Mouse (Mus musculus) ES-Bruce4 (cell line): Measurements from ENCODE around the gene Gabpa. TPM values are rescaled to one million over a fixed set of nuclear protein-coding genes. Genes with fewer than 3 reads are reported as not detected.

Experiments used
- H3K27ac ChIP-seq: 2 replicates; pipeline ENCODE4 v1.5.1; 2012; ENCODE audit warnings: low read length, inconsistent platforms; ENCODE audit not compliant: insufficient read depth
- H3K27me3 ChIP-seq: 2 replicates; pipeline ENCODE4 v1.6.1; 2012; ENCODE audit warnings: mild to moderate bottlenecking, low read length, inconsistent platforms; ENCODE audit not compliant: control insufficient read depth, poor library complexity, insufficient read depth, severe bottlenecking
- H3K36me3 ChIP-seq: 2 replicates; pipeline ENCODE4 v1.6.1; 2012; ENCODE audit warnings: inconsistent platforms, mild to moderate bottlenecking, low read length, moderate library complexity; ENCODE audit not compliant: control insufficient read depth, poor library complexity, insufficient read depth, severe bottlenecking
- H3K4me1 ChIP-seq: one replicate; pipeline ENCODE4 v1.8.1; 2011; ENCODE audit warnings: low read length; ENCODE audit not compliant: control insufficient read depth, insufficient read depth
- H3K4me3 ChIP-seq: 2 replicates; pipeline ENCODE4 v1.5.1; 2011; ENCODE audit warnings: low read depth, mild to moderate bottlenecking, low read length
- H3K9ac ChIP-seq: 2 replicates; pipeline ENCODE4 v1.6.1; 2012; ENCODE audit warnings: low read depth, mild to moderate bottlenecking, inconsistent platforms; ENCODE audit not compliant: poor library complexity, severe bottlenecking
- H3K9me3 ChIP-seq: replicated peaks from 2 replicates; pipeline ENCODE4 v1.6.1; 2012; ENCODE audit warnings: mild to moderate bottlenecking, low read length, inconsistent platforms; ENCODE audit not compliant: control insufficient read depth, poor library complexity, insufficient read depth, severe bottlenecking
- CTCF ChIP-seq: IDR thresholded peaks from one replicate; pipeline ENCODE4 v1.8.1; 2011; ENCODE audit warnings: low read depth, low read length
- EP300 ChIP-seq: IDR thresholded peaks from 2 replicates; pipeline ENCODE4 v1.6.1; 2011; ENCODE audit warnings: low read depth, low read length; ENCODE audit not compliant: insufficient read depth
- POLR2A ChIP-seq: IDR thresholded peaks from one replicate; pipeline ENCODE4 v1.8.1; 2011; ENCODE audit warnings: low read length; ENCODE audit not compliant: insufficient read depth
- polyA plus RNA-seq: library from polyadenylated mRNA; stranded (reverse); fragments of >200 nt; gene quantifications from 2 replicates; pipeline ENCODE4 v1.2.4, GENCODE M21; 2011; ENCODE audit warnings: low read depth; ENCODE audit not compliant: missing spikeins, insufficient read depth, insufficient read length

Gabpa gene
- polyA plus RNA-seq, 1 experiment: 127 TPM

DNA sequence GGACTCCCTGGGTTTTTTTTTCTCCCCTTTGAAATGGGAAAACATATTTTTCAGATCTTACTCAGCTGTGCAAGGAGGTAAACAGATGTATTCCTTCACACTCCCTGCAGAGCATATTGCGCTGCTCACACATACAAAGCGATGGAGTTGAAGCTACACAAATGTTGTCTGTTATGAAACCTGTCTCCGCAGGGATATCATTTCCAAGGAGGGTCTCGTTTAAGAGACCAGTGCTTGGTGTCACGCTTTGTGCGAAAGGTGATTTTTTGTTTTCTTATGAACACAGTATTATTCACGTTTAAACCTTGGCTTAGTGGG, 41.0 kb downstream of the Gabpa start:
- no peak overlapping the region for H3K9ac ChIP-seq
- H3K27ac ChIP-seq: no peak overlapping the region

DNA sequence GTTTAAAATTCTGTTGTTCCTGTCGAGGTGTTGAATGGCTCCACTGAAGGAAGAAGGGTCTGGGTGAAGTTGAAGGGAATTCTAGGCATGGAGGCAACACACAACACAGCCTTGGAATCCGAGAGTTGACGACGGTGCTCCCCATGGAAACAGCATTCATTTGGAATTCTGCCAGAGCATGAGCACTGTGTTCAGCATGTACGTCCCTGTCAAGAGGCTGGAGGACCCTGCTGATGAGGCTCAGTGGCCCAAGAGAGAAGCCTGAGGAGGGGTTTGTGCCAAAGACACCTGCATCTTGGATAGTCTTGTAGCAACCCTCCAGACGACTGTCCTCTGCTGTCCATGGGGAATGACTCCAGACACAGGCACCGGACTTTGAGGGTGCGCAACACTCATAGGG, 41.4 kb downstream of the Gabpa start:
- no peak overlapping the region for H3K27ac ChIP-seq
- no peaks in the 10 kb centered on the region for H3K36me3 ChIP-seq
- no peaks in the 10 kb centered on the region for H3K4me1 ChIP-seq
- TF ChIP-seq POLR2A (no peak), EP300 (no peak), CTCF (no peak)
- 0 out of 2 replicates have a peak, but pooled peaks cover 2% of the 10 kb centered on the region for H3K9me3 ChIP-seq
- H3K4me3 ChIP-seq: no peak overlapping the region
- H3K9ac ChIP-seq: no peak overlapping the region
- no peaks in the 10 kb centered on the region for H3K27me3 ChIP-seq

More for the DNA sequence above, 41.0 kb downstream of the Gabpa start:
- Histone ChIP-seq H3K4me1 (no peaks in the 10 kb centered on the region), H3K27me3 (no peaks in the 10 kb centered on the region), H3K36me3 (no peaks in the 10 kb centered on the region), H3K9me3 (0 out of 2 replicates have a peak, but pooled peaks cover 1% of the 10 kb centered on the region), H3K4me3 (no peak overlapping the region)
- no peak for TF ChIP-seq CTCF
- TF ChIP-seq POLR2A: no peak
- TF ChIP-seq EP300: no peak

DNA sequence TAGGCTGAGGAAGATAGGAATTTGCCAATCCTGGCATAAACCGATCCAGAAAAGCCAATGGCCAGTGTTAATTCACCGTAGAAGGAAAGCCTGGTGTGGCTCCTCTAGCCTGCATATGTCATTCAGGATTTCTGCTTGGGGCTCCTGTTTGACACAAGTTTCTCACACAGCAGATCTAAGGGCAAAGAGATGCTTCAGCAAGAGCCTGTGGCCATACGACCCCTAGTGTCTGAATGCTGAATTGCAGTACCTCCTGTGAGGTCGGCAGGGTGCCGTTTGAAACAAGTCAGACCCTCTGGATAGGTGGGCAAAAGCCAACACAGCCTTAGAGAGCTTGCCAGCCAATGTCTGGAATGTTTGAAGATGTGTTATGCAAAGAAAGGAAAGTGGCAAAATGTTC, 44.4 kb downstream of the Gabpa start:
- TF ChIP-seq CTCF (peak; percentile 85), EP300 (no peak)
- Histone ChIP-seq H3K9me3 (0 out of 2 replicates have a peak, but pooled peaks cover 2% of the 10 kb centered on the region), H3K27me3 (no peaks in the 10 kb centered on the region), H3K27ac (no peak overlapping the region), H3K4me1 (no peaks in the 10 kb centered on the region), H3K4me3 (no peak overlapping the region), H3K9ac (no peak overlapping the region), H3K36me3 (no peaks in the 10 kb centered on the region)

DNA sequence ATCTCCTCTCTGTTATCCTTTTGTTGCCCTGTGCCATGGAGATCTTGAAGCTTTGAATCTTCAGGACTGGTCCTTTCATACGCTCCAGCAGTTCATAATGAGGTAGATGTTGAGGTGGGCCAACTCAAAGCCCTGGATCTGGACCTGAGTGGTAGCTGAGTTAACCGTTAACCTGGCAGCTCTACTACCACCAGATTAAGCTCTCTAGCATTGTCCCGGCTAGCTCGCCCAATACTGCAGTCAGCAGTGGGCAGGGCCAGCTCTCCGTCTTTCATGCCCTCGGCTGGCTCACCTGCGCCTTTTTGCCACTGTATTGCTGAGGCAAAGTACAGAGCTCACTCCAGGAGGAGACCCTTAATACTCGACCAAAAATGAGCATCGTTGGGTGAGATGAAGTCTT, 46.4 kb downstream of the Gabpa start:
- H3K27me3 ChIP-seq: no peaks in the 10 kb centered on the region
- no peaks in the 10 kb centered on the region for H3K36me3 ChIP-seq
- no peak overlapping the region for H3K4me3 ChIP-seq
- TF ChIP-seq EP300 (no peak), POLR2A (no peak), CTCF (no peak)
- H3K4me1 ChIP-seq: no peaks in the 10 kb centered on the region
- H3K9me3 ChIP-seq: 0 out of 2 replicates have a peak, but pooled peaks cover 2% of the 10 kb centered on the region
- H3K27ac ChIP-seq: no peak overlapping the region
- no peak overlapping the region for H3K9ac ChIP-seq

DNA sequence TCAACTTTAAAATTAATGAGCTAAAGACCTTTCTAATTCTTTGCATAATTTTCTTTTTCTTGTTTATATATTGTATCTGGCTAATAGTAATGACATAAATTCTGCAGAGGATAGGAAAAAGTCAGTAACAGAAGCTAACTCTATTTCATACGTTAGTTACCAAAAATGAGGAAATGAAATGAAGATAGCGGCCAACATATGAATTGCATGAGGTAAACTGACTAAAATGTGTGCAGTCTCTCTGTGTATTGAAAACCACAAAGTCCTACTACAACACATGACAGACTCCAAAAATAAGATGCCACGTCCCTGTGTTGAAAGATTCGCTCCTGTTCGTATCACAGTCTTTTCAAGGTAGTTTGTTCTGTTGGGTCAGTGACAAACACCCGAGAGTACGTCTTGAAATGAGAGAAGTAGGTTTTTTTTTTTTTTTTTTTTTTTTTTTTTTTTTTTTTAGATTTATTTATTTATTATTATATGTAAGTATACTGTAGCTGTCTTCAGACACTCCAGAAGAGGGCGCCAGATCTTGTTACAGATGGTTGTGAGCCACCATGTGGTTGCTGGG, 47.1 kb downstream of the Gabpa start:
- 0 out of 2 replicates have a peak, but pooled peaks cover 2% of the 10 kb centered on the region for H3K9me3 ChIP-seq
- H3K36me3 ChIP-seq: no peaks in the 10 kb centered on the region
- H3K27ac ChIP-seq: no peak overlapping the region
- no peak for TF ChIP-seq EP300
- TF ChIP-seq CTCF: no peak
- no peak for TF ChIP-seq POLR2A
- H3K4me3 ChIP-seq: no peak overlapping the region
- no peaks in the 10 kb centered on the region for H3K27me3 ChIP-seq
- H3K9ac ChIP-seq: no peak overlapping the region
- no peaks in the 10 kb centered on the region for H3K4me1 ChIP-seq

DNA sequence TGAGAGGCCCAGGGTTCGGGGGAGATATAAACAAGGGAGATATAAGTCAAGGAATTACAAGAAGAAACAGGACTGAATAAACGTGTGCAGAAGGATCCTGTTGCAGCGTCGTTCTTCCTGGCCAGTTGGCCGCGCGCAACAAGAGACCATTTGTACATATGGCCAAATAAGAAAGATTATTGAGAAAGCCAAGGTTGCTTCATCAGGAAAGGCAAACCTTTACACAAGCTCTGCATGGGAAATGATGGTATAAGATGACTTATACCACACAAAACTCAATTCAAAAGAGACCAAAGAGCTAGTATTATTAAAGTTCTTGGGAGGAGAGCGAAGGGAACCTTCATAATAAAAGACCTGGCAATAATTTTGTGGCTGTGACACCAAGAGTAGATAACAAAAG, 49.8 kb downstream of the Gabpa start:
- H3K27me3 ChIP-seq: no peaks in the 10 kb centered on the region
- no peak overlapping the region for H3K9ac ChIP-seq
- no peaks in the 10 kb centered on the region for H3K36me3 ChIP-seq
- TF ChIP-seq POLR2A (no peak), CTCF (no peak), EP300 (no peak)
- no peak overlapping the region for H3K27ac ChIP-seq
- H3K4me1 ChIP-seq: no peaks in the 10 kb centered on the region
- H3K4me3 ChIP-seq: no peak overlapping the region
- 0 out of 2 replicates have a peak, but pooled peaks cover 2% of the 10 kb centered on the region for H3K9me3 ChIP-seq
